Mouse (Mus musculus) intestine, embryonic 15.5 days (tissue): ENCODE measurements around the gene Slc44a2. TPM values are rescaled to one million over a fixed set of nuclear protein-coding genes. Genes with fewer than 3 reads are reported as not detected.

Source experiments
- ATAC-seq: fragments of 200-750 bp; cut with Nextera tagmentation; 2 replicates; pipeline ENCODE4 v1.8.0; 2017; ENCODE audit warnings: moderate TSS enrichment, moderate library complexity
- H3K27ac ChIP-seq: fragments of 300-500 bp; sonication (generic); 2 replicates; pipeline ENCODE4 v1.5.1; 2015; ENCODE audit warnings: mild to moderate bottlenecking, inconsistent platforms
- H3K27me3 ChIP-seq: fragments of 300-500 bp; sonication (generic); replicated peaks from 2 replicates; pipeline ENCODE4 v1.6.1; 2015; ENCODE audit warnings: inconsistent platforms
- H3K36me3 ChIP-seq: fragments of 300-500 bp; sonication (generic); 2 replicates; pipeline ENCODE4 v1.6.1; 2015; ENCODE audit warnings: inconsistent platforms
- H3K4me1 ChIP-seq: fragments of 300-500 bp; sonication (generic); replicated peaks from 2 replicates; pipeline ENCODE4 v1.6.1; 2015; ENCODE audit warnings: inconsistent platforms
- H3K4me2 ChIP-seq: fragments of 300-500 bp; sonication (generic); replicated peaks from 2 replicates; pipeline ENCODE4 v1.6.1; 2015; ENCODE audit warnings: mild to moderate bottlenecking, inconsistent platforms
- H3K4me3 ChIP-seq: fragments of 300-500 bp; sonication (generic); replicated peaks from 2 replicates; pipeline ENCODE4 v1.5.1; 2015; ENCODE audit warnings: inconsistent platforms
- H3K9ac ChIP-seq: fragments of 300-500 bp; sonication (generic); 2 replicates; pipeline ENCODE4 v1.6.1; 2015; ENCODE audit warnings: inconsistent platforms
- H3K9me3 ChIP-seq: fragments of 300-500 bp; sonication (generic); 2 replicates; pipeline ENCODE4 v1.6.1; 2016; ENCODE audit warnings: inconsistent platforms
- WGBS: fragments of 180-500 bp; shearing (Covaris S2); methylation state at CpG from one replicate; pipeline ENCODE4 v1.1.7; 2015; 5-methylcytosine and 5-hydroxymethylcytosine counted together
- polyA plus RNA-seq: library from polyadenylated mRNA; unstranded; fragments of >200 nt; fragmentation: Nextera tagmentation; extraction: Ambion mirVana; gene quantifications from 2 replicates; pipeline ENCODE4 v1.2.1, GENCODE M21; 2015

Gene Slc44a2
- polyA plus RNA-seq, 1 experiment from 2014 or later: 52.0 TPM

- H3K9me3 ChIP-seq: no peaks in the 10 kb centered on the region
- H3K36me3 ChIP-seq: no peaks in the 10 kb centered on the region
- H3K4me1 ChIP-seq: 0 out of 2 replicates have a peak, but pooled peaks cover under 1% of the 10 kb centered on the region
- no peak for ATAC-seq
- H3K4me2 ChIP-seq: no peak overlapping the region
- H3K9ac ChIP-seq: no peak overlapping the region
- no peaks in the 10 kb centered on the region for H3K27me3 ChIP-seq
- WGBS: 64% methylated on average over 3 of the region's 3 CpGs
- H3K27ac ChIP-seq: no peak overlapping the region
- no peak overlapping the region for H3K4me3 ChIP-seq
Observed at GRCm38 (mm10) chr9:21327569-21327968, 7.1 kb downstream of the Slc44a2 start.

- Histone ChIP-seq H3K9ac (no peak overlapping the region), H3K4me1 (0 out of 2 replicates have a peak, but pooled peaks cover 4% of the 10 kb centered on the region), H3K4me3 (no peak overlapping the region), H3K4me2 (no peak overlapping the region), H3K9me3 (no peaks in the 10 kb centered on the region), H3K36me3 (no peaks in the 10 kb centered on the region), H3K27ac (no peak overlapping the region), H3K27me3 (no peaks in the 10 kb centered on the region)
- 70% methylated on average over 3 of the region's 3 CpGs for WGBS
- no peak for ATAC-seq
Observed at GRCm38 (mm10) chr9:21328041-21328440, 7.5 kb downstream of the Slc44a2 start.

DNA sequence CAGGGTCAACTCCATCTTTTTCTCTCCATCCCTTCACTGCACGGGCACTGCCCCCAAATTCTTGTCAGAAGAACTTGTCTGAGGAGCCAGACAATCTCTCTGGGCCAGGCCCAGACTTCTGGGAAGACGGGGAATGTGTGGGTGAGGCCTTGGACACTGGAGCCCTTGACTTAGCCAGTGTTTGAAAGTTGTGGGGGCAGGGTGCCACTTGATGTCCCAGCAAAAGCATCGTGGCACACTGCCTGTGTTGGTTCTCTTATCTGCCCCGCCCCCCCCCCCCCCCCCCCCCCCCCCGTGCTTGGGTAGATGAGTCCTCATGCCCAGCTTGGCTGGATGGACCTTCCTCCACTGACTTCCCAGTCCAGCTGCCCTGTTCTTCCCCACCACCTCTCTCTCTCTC lies 8.5 kb downstream of the Slc44a2 start:
- Histone ChIP-seq H3K4me3 (no peak overlapping the region), H3K4me2 (no peak overlapping the region), H3K9ac (no peak overlapping the region), H3K27me3 (no peaks in the 10 kb centered on the region), H3K4me1 (0 out of 2 replicates have a peak, but pooled peaks cover 4% of the 10 kb centered on the region), H3K27ac (no peak overlapping the region), H3K36me3 (no peaks in the 10 kb centered on the region), H3K9me3 (no peaks in the 10 kb centered on the region)
- 77% methylated on average over 3 of the region's 5 CpGs for WGBS
- no peak for ATAC-seq

DNA sequence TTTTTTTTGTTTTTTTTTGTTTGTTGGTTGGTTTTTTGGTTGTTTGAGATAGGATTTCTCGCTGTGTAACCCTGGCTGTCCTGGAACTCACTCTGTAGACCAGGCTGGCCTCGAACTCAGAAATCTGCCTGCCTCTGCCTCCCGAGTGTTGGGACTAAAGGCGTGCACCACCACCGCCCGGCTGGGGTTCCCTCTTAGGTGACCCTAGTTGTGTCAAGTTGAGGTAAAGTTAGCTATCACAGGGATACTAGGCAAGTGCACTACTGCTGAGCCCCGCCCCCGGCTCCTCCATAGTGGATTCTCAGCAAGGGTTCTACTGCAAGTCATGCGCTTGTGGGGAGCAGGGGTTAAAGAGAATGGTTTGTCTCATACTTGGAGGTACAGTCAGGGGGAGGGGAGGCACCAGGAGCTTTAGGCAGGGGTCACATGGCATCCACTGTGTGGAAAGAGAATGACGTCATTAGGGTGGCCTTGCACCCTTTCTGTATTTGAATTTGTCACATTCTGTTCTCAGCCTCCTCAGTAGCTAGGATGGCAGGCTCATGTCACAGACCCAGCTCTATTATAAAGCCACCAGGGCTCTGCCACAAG lies 9.3 kb downstream of the Slc44a2 start:
- no peak overlapping the region for H3K4me2 ChIP-seq
- H3K27me3 ChIP-seq: no peaks in the 10 kb centered on the region
- H3K9ac ChIP-seq: no peak overlapping the region
- H3K36me3 ChIP-seq: no peaks in the 10 kb centered on the region
- H3K4me3 ChIP-seq: no peak overlapping the region
- no peak overlapping the region for H3K27ac ChIP-seq
- H3K4me1 ChIP-seq: 0 out of 2 replicates have a peak, but pooled peaks cover 4% of the 10 kb centered on the region
- WGBS: 89% methylated on average over 10 of the region's 10 CpGs
- no peaks in the 10 kb centered on the region for H3K9me3 ChIP-seq
- no peak for ATAC-seq

- H3K4me3 ChIP-seq: no peak overlapping the region
- 0 out of 2 replicates have a peak, but pooled peaks cover 4% of the 10 kb centered on the region for H3K4me1 ChIP-seq
- no peak for ATAC-seq
- H3K27me3 ChIP-seq: no peaks in the 10 kb centered on the region
- no peak overlapping the region for H3K27ac ChIP-seq
- H3K9ac ChIP-seq: no peak overlapping the region
- 86% methylated on average over 12 of the region's 12 CpGs for WGBS
- H3K36me3 ChIP-seq: no peaks in the 10 kb centered on the region
- no peaks in the 10 kb centered on the region for H3K9me3 ChIP-seq
- H3K4me2 ChIP-seq: no peak overlapping the region
Observed at GRCm38 (mm10) chr9:21331365-21332140, 11.1 kb downstream of the Slc44a2 start.

DNA sequence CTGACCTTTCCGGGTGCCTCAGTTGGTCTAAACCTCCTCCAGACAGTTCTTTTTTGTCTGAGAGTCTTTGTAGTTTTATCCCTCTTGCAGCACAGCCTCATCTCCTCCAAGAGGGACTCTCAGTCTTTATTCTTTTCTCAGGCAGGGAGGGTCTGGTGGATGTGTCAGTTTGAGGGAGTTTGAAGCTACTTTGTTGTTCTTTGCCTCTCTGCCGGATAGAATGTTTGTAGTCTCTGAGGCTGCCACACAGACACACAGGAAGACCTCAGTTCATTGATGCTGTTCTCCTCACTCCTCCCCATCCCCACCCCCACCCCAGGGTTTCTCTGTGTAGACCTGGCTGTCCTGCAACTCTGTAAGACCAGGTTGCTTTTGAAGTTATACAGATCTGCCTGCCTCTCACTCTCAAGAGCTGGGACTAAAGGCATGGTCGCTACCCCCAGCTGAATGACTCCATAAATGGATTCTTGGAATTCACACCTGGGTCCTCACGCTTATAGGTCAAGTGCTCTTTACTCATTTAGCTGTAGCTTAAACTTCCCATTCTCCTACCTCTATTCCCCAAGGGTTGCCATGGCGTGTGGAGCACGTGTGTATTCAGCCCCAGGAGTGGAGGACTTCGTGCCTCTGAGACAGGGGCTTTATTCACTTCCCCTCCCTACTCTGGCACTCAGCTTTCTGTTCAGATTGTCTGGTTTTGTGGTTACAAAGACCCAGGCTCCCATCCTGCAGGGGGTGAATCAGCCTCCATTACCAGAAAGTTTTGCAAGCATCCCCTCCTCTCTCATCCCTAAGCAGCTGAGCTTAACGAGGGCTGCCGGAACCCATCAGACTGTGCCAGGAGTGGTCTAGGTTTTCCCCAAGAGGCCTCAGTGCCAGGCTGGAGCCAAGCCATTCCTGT lies 11.9 kb downstream of the Slc44a2 start:
- peaks cover 5% of the 10 kb centered on the region; the same call in 1 of the 2 replicates for H3K4me1 ChIP-seq
- no peak overlapping the region for H3K9ac ChIP-seq
- no peaks in the 10 kb centered on the region for H3K9me3 ChIP-seq
- ATAC-seq: no peak
- no peaks in the 10 kb centered on the region for H3K36me3 ChIP-seq
- no peaks in the 10 kb centered on the region for H3K27me3 ChIP-seq
- no peak overlapping the region for H3K27ac ChIP-seq
- no peak overlapping the region for H3K4me2 ChIP-seq
- H3K4me3 ChIP-seq: no peak overlapping the region
- 44% methylated on average over 9 of the region's 9 CpGs for WGBS

GRCm38 (mm10) chr9:21333523-21333922 lies 13.0 kb downstream of the Slc44a2 start:
- Histone ChIP-seq H3K4me3 (no peak overlapping the region), H3K4me1 (peaks cover 8% of the 10 kb centered on the region; the same call in 1 of the 2 replicates), H3K9ac (no peak overlapping the region), H3K27me3 (no peaks in the 10 kb centered on the region), H3K4me2 (no peak overlapping the region), H3K9me3 (no peaks in the 10 kb centered on the region), H3K36me3 (no peaks in the 10 kb centered on the region), H3K27ac (no peak overlapping the region)
- WGBS: 77% methylated on average over 1 of the region's 1 CpGs
- ATAC-seq: no peak

DNA sequence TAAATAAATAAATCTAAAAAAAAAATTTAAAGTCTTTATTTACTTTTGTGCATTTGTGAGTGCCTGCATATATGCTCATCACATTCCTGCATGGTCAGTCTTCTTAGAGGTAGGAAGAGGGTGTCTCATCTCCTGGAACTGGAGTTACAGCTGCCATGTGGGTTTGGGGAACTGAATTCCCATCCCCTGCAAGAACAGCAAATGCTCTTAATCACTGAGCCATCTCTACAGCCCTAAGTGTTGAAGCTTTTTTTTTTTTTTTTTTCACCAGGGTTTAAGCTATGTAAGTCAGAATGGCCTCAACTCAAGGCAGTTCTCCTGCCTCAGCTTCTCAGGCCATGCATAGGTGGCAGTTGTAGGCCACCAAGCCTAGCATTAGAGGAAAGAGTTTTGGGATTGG lies 14.2 kb downstream of the Slc44a2 start:
- Histone ChIP-seq H3K27me3 (no peaks in the 10 kb centered on the region), H3K9ac (no peak overlapping the region), H3K9me3 (no peaks in the 10 kb centered on the region), H3K27ac (no peak overlapping the region), H3K36me3 (no peaks in the 10 kb centered on the region), H3K4me1 (peaks cover 8% of the 10 kb centered on the region; the same call in 1 of the 2 replicates), H3K4me3 (no peak overlapping the region), H3K4me2 (no peak overlapping the region)
- ATAC-seq: no peak

DNA sequence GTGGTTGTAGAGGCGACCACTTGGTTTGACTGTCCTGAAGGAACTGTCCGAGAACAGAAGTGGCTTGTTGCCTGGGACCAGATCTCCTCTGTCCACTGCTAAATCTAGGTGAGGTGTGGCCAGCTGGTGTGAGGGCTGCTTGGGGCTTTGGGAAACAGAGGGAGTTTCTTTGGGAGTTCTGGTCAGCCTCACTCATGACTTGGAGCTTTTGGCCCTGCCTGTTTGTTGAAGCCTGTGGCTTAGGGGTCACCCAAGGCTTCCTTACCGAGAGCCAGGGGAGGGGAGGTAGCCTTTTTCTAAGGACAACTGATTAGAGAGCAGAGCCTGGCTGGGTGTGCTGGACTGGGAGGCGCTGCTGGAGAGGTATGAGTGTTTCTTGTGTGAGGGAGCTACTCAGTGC lies 14.9 kb downstream of the Slc44a2 start:
- no peak overlapping the region for H3K9ac ChIP-seq
- no peaks in the 10 kb centered on the region for H3K9me3 ChIP-seq
- H3K27me3 ChIP-seq: no peaks in the 10 kb centered on the region
- no peak overlapping the region for H3K4me2 ChIP-seq
- no peaks in the 10 kb centered on the region for H3K36me3 ChIP-seq
- WGBS: 75% methylated on average over 4 of the region's 4 CpGs
- no peak overlapping the region for H3K4me3 ChIP-seq
- H3K4me1 ChIP-seq: peaks cover 8% of the 10 kb centered on the region; the same call in 1 of the 2 replicates
- no peak for ATAC-seq
- no peak overlapping the region for H3K27ac ChIP-seq

DNA sequence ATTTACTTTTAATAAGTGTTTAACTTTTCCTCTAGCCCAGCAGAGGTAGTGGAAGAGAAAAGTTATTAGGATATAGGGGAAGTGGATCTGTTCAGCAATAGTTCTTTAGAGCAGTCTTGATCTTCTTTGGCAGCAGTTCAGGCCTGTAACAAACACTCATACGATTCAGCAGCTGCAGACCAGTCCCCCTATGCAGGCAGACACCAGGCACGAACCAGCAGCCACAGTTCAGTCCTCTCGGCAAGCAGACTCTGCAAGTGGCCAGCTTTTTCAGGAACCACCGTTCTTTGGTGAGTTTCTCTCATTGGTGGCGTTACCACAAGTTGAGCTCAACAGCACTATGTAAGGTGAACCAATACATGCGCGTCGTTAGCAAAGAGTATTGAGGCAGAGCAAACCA lies 16.0 kb downstream of the Slc44a2 start:
- WGBS: 84% methylated on average over 8 of the region's 8 CpGs
- peaks cover 8% of the 10 kb centered on the region; the same call in 1 of the 2 replicates for H3K4me1 ChIP-seq

GRCm38 (mm10) chr9:21337652-21338051 lies 17.2 kb downstream of the Slc44a2 start:
- peaks cover 7% of the 10 kb centered on the region; the same call in 1 of the 2 replicates for H3K4me1 ChIP-seq
- H3K27me3 ChIP-seq: no peaks in the 10 kb centered on the region
- H3K4me3 ChIP-seq: peak overlapping the region; percentile 34
- peak overlapping the region; percentile 44 for H3K9ac ChIP-seq
- no peaks in the 10 kb centered on the region for H3K36me3 ChIP-seq
- peak; percentile 95 for ATAC-seq
- no peaks in the 10 kb centered on the region for H3K9me3 ChIP-seq
- peak overlapping the region; percentile 49 for H3K4me2 ChIP-seq
- WGBS: 23% methylated on average over 20 of the region's 20 CpGs
- H3K27ac ChIP-seq: 0 out of 2 replicates have a peak overlapping the region, but pooled peaks have one; percentile 27

More for the DNA sequence above, 16.0 kb downstream of the Slc44a2 start:
- no peak overlapping the region for H3K4me2 ChIP-seq
- H3K4me3 ChIP-seq: no peak overlapping the region
- no peak overlapping the region for H3K27ac ChIP-seq
- ATAC-seq: no peak
- no peaks in the 10 kb centered on the region for H3K27me3 ChIP-seq
- no peaks in the 10 kb centered on the region for H3K36me3 ChIP-seq
- no peaks in the 10 kb centered on the region for H3K9me3 ChIP-seq
- no peak overlapping the region for H3K9ac ChIP-seq

GRCm38 (mm10) chr9:21340411-21340810 lies 19.9 kb downstream of the Slc44a2 start:
- no peak overlapping the region for H3K27ac ChIP-seq
- H3K4me3 ChIP-seq: no peak overlapping the region
- no peaks in the 10 kb centered on the region for H3K9me3 ChIP-seq
- H3K9ac ChIP-seq: no peak overlapping the region
- WGBS: 59% methylated on average over 4 of the region's 4 CpGs
- H3K4me2 ChIP-seq: no peak overlapping the region
- H3K4me1 ChIP-seq: peaks cover 4% of the 10 kb centered on the region; the same call in 1 of the 2 replicates
- H3K27me3 ChIP-seq: no peaks in the 10 kb centered on the region
- no peak for ATAC-seq
- peaks cover 4% of the 10 kb centered on the region; the same call in 1 of the 2 replicates for H3K36me3 ChIP-seq
